Mouse (Mus musculus) stomach, postnatal 0 days (tissue): ENCODE data around the gene Tcte2. TPM values are rescaled to one million over a fixed set of nuclear protein-coding genes. Genes with fewer than 3 reads are reported as not detected.
A peak's percentile ranks its signal among the peaks of the same experiment; 100 is the strongest.

Experiments
- ATAC-seq: fragments of 200-750 bp; cut with Nextera tagmentation; 2 replicates; pipeline ENCODE4 v1.8.0; 2017; ENCODE audit not compliant: low FRiP score, low TSS enrichment
- DNase-seq: peaks from one replicate; pipeline ENCODE4 v3.0.0-alpha.2; 2016; ENCODE audit warnings: low spot score
- H3K27ac ChIP-seq: fragments of 300-500 bp; sonication (generic); replicated peaks from 2 replicates; pipeline ENCODE4 v1.5.1; 2014; ENCODE audit warnings: mild to moderate bottlenecking, control low read depth
- H3K27me3 ChIP-seq: fragments of 300-500 bp; sonication (generic); 2 replicates; pipeline ENCODE4 v1.6.1; 2014; ENCODE audit warnings: low read length; ENCODE audit not compliant: control insufficient read depth, insufficient read depth
- H3K36me3 ChIP-seq: fragments of 300-500 bp; sonication (generic); 2 replicates; pipeline ENCODE4 v1.6.1; 2014; ENCODE audit warnings: low read length, mixed read lengths; ENCODE audit not compliant: control insufficient read depth, insufficient read depth
- H3K4me1 ChIP-seq: fragments of 300-500 bp; sonication (generic); replicated peaks from 2 replicates; pipeline ENCODE4 v1.6.1; 2014; ENCODE audit warnings: antibody characterized with exemption; ENCODE audit not compliant: control insufficient read depth, insufficient read depth
- H3K4me2 ChIP-seq: fragments of 300-500 bp; sonication (generic); replicated peaks from 2 replicates; pipeline ENCODE4 v1.6.1; 2014; ENCODE audit warnings: low read depth, mild to moderate bottlenecking, control low read depth, moderate library complexity
- H3K4me3 ChIP-seq: fragments of 300-500 bp; sonication (generic); 2 replicates; pipeline ENCODE4 v1.5.1; 2014; ENCODE audit warnings: low read depth, low read length, control low read depth
- H3K9ac ChIP-seq: fragments of 300-500 bp; sonication (generic); 2 replicates; pipeline ENCODE4 v1.6.1; 2014; ENCODE audit warnings: mild to moderate bottlenecking, low read length, control low read depth, mixed read lengths
- H3K9me3 ChIP-seq: fragments of 300-500 bp; sonication (generic); 2 replicates; pipeline ENCODE4 v1.6.1; 2016; ENCODE audit warnings: low read length; ENCODE audit not compliant: control insufficient read depth
- CTCF ChIP-seq: IDR thresholded peaks from 2 replicates; pipeline ENCODE4 v1.5.1; 2016; ENCODE audit warnings: antibody characterized with exemption, low read depth, mild to moderate bottlenecking, moderate library complexity
- EP300 ChIP-seq: optimal IDR thresholded peaks from 2 replicates; pipeline ENCODE3; 2016; ENCODE audit warnings: antibody characterized with exemption
- WGBS: fragments of 180-500 bp; shearing (Covaris S2); extraction: QIAGEN DNeasy Blood & Tissue Kit; methylation state at CpG from one replicate; pipeline ENCODE4 v1.1.7; 2014; 5-methylcytosine and 5-hydroxymethylcytosine counted together
- polyA plus RNA-seq: library from polyadenylated mRNA; unstranded; fragments of >200 nt; fragmentation: Nextera tagmentation; extraction: Ambion mirVana; gene quantifications from 2 replicates; pipeline ENCODE4 v1.2.1, GENCODE M21; 2015

Gene Tcte2
- polyA plus RNA-seq, 1 experiment from 2014 or later: 3.3 TPM

DNA sequence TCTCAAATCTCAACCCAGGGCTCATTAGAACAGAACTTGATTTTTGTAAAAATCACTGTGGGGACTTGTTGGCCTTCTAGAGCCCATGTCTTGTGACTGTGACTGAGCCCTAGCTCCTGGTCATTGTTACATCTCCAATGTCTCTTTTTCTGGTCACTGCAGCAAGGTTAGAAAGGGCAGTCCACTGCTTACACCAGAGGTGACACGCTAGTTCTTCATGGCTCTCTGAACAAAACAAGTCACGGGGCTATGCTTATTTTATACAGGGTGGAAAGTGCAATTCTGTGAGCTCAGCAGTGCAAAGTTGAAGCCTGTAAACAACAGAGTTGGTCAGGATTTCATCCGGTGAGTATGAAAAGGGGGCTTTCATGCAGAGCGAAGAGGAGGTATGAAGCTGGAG, 7.7 kb downstream of the Tcte2 start:
- no peaks in the 10 kb centered on the region for H3K9me3 ChIP-seq
- H3K4me1 ChIP-seq: no peaks in the 10 kb centered on the region
- H3K36me3 ChIP-seq: no peaks in the 10 kb centered on the region
- H3K4me3 ChIP-seq: no peak overlapping the region
- TF ChIP-seq CTCF (no peak), EP300 (no peak)
- ATAC-seq (no peak), DNase-seq (no peak)
- whole genome bisulfite sequencing: 71% methylated on average over 4 of the region's 4 CpGs
- H3K27me3 ChIP-seq: no peaks in the 10 kb centered on the region
- H3K27ac ChIP-seq: no peak overlapping the region
- H3K4me2 ChIP-seq: no peak overlapping the region
- H3K9ac ChIP-seq: no peak overlapping the region

- WGBS: 82% methylated on average over 4 of the region's 4 CpGs
- Histone ChIP-seq H3K27me3 (no peaks in the 10 kb centered on the region), H3K27ac (no peak overlapping the region), H3K4me1 (no peaks in the 10 kb centered on the region; the same call in 1 of the 2 replicates), H3K36me3 (no peaks in the 10 kb centered on the region), H3K4me3 (no peak overlapping the region), H3K4me2 (no peak overlapping the region), H3K9me3 (no peaks in the 10 kb centered on the region), H3K9ac (no peak overlapping the region)
- no peak for TF ChIP-seq EP300
- TF ChIP-seq CTCF: no peak
- DNase-seq (no peak), ATAC-seq (no peak)
These were observed 12.6 kb downstream of the Tcte2 start for GRCm38 (mm10) chr17:13749027-13749426.

- TF ChIP-seq EP300: no peak
- no peak for TF ChIP-seq CTCF
- no peaks in the 10 kb centered on the region for H3K27me3 ChIP-seq
- ATAC-seq: no peak
- no peak overlapping the region for H3K27ac ChIP-seq
- no peak overlapping the region for H3K4me2 ChIP-seq
- H3K4me3 ChIP-seq: no peak overlapping the region
- WGBS: 83% methylated on average over 9 of the region's 9 CpGs
- no peaks in the 10 kb centered on the region; the same call in 1 of the 2 replicates for H3K4me1 ChIP-seq
- no peak for DNase-seq
- no peak overlapping the region for H3K9ac ChIP-seq
- no peaks in the 10 kb centered on the region for H3K9me3 ChIP-seq
- no peaks in the 10 kb centered on the region for H3K36me3 ChIP-seq
These were observed 13.9 kb downstream of the Tcte2 start for GRCm38 (mm10) chr17:13747681-13748080.

GRCm38 (mm10) chr17:13746330-13746729, 15.3 kb downstream of the Tcte2 start:
- Histone ChIP-seq H3K4me1 (peaks cover 2% of the 10 kb centered on the region; the same call in 1 of the 2 replicates), H3K27me3 (no peaks in the 10 kb centered on the region), H3K27ac (no peak overlapping the region), H3K4me3 (no peak overlapping the region), H3K9ac (no peak overlapping the region), H3K4me2 (no peak overlapping the region), H3K36me3 (no peaks in the 10 kb centered on the region), H3K9me3 (no peaks in the 10 kb centered on the region)
- ATAC-seq (no peak), DNase-seq (no peak)
- TF ChIP-seq EP300: no peak
- 70% methylated on average over 6 of the region's 6 CpGs for WGBS

DNA sequence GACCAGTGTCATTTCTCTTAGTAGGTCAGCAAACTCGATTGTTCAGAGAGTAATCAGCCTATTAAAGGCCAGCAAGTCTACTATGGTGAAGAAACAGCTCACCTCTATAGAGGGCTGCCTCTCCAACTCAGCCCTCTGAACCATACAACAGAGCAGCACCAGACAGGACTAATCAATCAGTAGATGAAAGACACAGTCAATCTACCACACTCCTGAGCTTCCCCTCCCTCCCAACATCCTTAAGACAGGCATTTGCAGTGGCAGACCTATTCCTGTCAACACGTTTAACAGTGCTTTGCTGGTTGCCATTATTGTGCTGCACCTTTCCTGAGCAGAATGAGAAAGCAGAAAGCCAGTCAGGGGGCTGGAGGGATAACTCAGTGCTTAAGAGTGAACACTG, 16.3 kb downstream of the Tcte2 start:
- H3K9me3 ChIP-seq: no peaks in the 10 kb centered on the region
- WGBS: 44% methylated on average over 2 of the region's 2 CpGs
- H3K27ac ChIP-seq: peak overlapping the region; percentile 83
- H3K27me3 ChIP-seq: no peaks in the 10 kb centered on the region
- DNase-seq: no peak
- H3K4me1 ChIP-seq: peaks cover 2% of the 10 kb centered on the region; the same call in 1 of the 2 replicates
- no peak overlapping the region for H3K4me2 ChIP-seq
- no peak for ATAC-seq
- H3K36me3 ChIP-seq: no peaks in the 10 kb centered on the region
- H3K4me3 ChIP-seq: no peak overlapping the region
- TF ChIP-seq EP300: no peak
- TF ChIP-seq CTCF: no peak
- no peak overlapping the region for H3K9ac ChIP-seq

- Histone ChIP-seq H3K27me3 (no peaks in the 10 kb centered on the region), H3K9me3 (no peaks in the 10 kb centered on the region), H3K4me2 (no peak overlapping the region), H3K36me3 (no peaks in the 10 kb centered on the region), H3K27ac (peak overlapping the region; percentile 83), H3K4me3 (no peak overlapping the region), H3K4me1 (peaks cover 2% of the 10 kb centered on the region; the same call in 1 of the 2 replicates), H3K9ac (no peak overlapping the region)
- DNase-seq (peak; percentile 67), ATAC-seq (no peak)
- no peak for TF ChIP-seq EP300
- no peak for TF ChIP-seq CTCF
- WGBS: 38% methylated on average over 4 of the region's 4 CpGs
These were observed 16.8 kb downstream of the Tcte2 start for GRCm38 (mm10) chr17:13744824-13745223.
